In the genomic region with DNA sequence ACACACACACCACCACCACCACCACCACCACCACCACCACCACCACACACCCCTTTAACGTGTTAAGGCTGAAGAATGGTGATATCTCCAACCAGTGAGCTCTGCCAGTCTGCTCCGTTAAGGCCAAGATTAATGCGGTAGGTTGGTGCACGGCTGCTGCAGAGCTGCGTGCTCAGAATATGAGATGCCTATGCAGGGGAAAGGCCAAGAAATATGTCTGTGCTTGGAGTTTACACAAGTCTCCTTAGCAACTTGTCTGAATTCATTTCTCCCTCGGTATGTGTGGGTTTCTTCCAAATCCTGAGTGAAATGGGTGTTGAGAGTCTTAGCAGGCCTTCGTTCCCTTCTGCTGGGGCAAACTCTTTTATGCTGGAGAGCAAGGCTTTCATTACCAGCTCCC, we compare ENCODE assay signal across 10 mouse cellular contexts.
DNase-seq lines count a peak whose midpoint lies in the region; ATAC-seq lines count a peak whose summit lies in the region.
"Had no signal": no experiment of that assay in that cellular context is flagged by ENCODE, and none has a peak within 500 bp of the region (broad histone marks: within the 10 kb centered on the region; RNA-seq: fewer than 3 reads in every experiment).

No protein-coding gene starts in this region.

- ATAC-seq in forebrain, embryonic 12.5 days (ENCODE audit: low FRiP score) = no peak
- ATAC-seq in intestine, embryonic 16.5 days = 0 out of 2 replicates have a peak, but pooled peaks have one; percentile 23
- peak; percentile 61; the same call in 1 of the 2 replicates for ATAC-seq in neural tube, embryonic 14.5 days (ENCODE audit: low read depth)
- ATAC-seq: liver, postnatal 0 days had no signal

- H3K27me3 ChIP-seq in forebrain, embryonic 12.5 days = no peaks in the 10 kb centered on the region
- no peaks in the 10 kb centered on the region for H3K27me3 ChIP-seq in intestine, embryonic 16.5 days (replicated peaks; ENCODE audit: control insufficient read depth, insufficient read depth, low read length)
- H3K27me3 ChIP-seq in neural tube, embryonic 14.5 days (ENCODE audit: control insufficient read depth, insufficient read depth, low read length) = no peaks in the 10 kb centered on the region

- no peak overlapping the region for H3K9ac ChIP-seq in forebrain, embryonic 12.5 days
- H3K9ac ChIP-seq in intestine, embryonic 16.5 days (ENCODE audit: low read depth, low read length) = no peak overlapping the region
- H3K9ac ChIP-seq in neural tube, embryonic 14.5 days (replicated peaks; ENCODE audit: low read depth, low read length) = no peak overlapping the region
- H3K9ac ChIP-seq: liver, postnatal 0 days had no signal

- WGBS in forebrain, embryonic 12.5 days = 77% methylated on average over 7 of the region's 7 CpGs
- WGBS in intestine, embryonic 16.5 days = 57% methylated on average over 7 of the region's 7 CpGs
- WGBS in neural tube, embryonic 14.5 days = 51% methylated on average over 7 of the region's 7 CpGs

- H3K27ac ChIP-seq in forebrain, embryonic 12.5 days = peak overlapping the region; percentile 68
- H3K27ac ChIP-seq in intestine, embryonic 16.5 days (ENCODE audit: low read length) = peak overlapping the region; percentile 73
- peak overlapping the region; percentile 72 for H3K27ac ChIP-seq in neural tube, embryonic 14.5 days (ENCODE audit: low read depth, low read length)

- H3K36me3 ChIP-seq in forebrain, embryonic 12.5 days (replicated peaks) = no peaks in the 10 kb centered on the region
- no peaks in the 10 kb centered on the region for H3K36me3 ChIP-seq in intestine, embryonic 16.5 days (ENCODE audit: control insufficient read depth, insufficient read depth, low read length)
- no peaks in the 10 kb centered on the region for H3K36me3 ChIP-seq in neural tube, embryonic 14.5 days (ENCODE audit: control insufficient read depth, insufficient read depth, low read length)

- H3K4me1 ChIP-seq in forebrain, embryonic 12.5 days = peaks cover 26% of the 10 kb centered on the region
- peaks cover 3% of the 10 kb centered on the region; the same call in 1 of the 2 replicates for H3K4me1 ChIP-seq in intestine, embryonic 16.5 days (ENCODE audit: control insufficient read depth, insufficient read depth, low read length)
- H3K4me1 ChIP-seq in neural tube, embryonic 14.5 days (ENCODE audit: control insufficient read depth, insufficient read depth, low read length) = peaks cover 18% of the 10 kb centered on the region; the same call in 1 of the 2 replicates

- no peak overlapping the region for H3K4me2 ChIP-seq in forebrain, embryonic 12.5 days
- no peak overlapping the region for H3K4me2 ChIP-seq in intestine, embryonic 16.5 days (ENCODE audit: low read depth, low read length)
- H3K4me2 ChIP-seq in neural tube, embryonic 14.5 days (ENCODE audit: low read depth, low read length) = no peak overlapping the region

- peak; percentile 14 for DNase-seq in layer of hippocampus, adult 11-12 months (ENCODE audit: low spot score)
- no peak for DNase-seq in layer of hippocampus, adult 18-20 months (ENCODE audit: low spot score in 2 of 2)
- no peak for DNase-seq in Muller cell, postnatal 12 days (ENCODE audit: inconsistent ontology term)
- no peak for DNase-seq in cerebellum, adult 11-12 months
- no peak for DNase-seq in kidney, postnatal 4 days
- DNase-seq: cerebellum, adult 8-10 months; liver, postnatal 0 days had no signal

- no peak overlapping the region for H3K4me3 ChIP-seq in forebrain, embryonic 12.5 days (replicated peaks)
- H3K4me3 ChIP-seq in intestine, embryonic 16.5 days (ENCODE audit: low read length) = no peak overlapping the region
- H3K4me3 ChIP-seq in neural tube, embryonic 14.5 days (ENCODE audit: low read depth, low read length) = no peak overlapping the region

- no peaks in the 10 kb centered on the region for H3K9me3 ChIP-seq in forebrain, embryonic 12.5 days
- H3K9me3 ChIP-seq in intestine, embryonic 16.5 days (ENCODE audit: control insufficient read depth, low read length) = no peaks in the 10 kb centered on the region
- H3K9me3 ChIP-seq in neural tube, embryonic 14.5 days (ENCODE audit: control insufficient read depth, low read length) = no peaks in the 10 kb centered on the region
